Mouse (Mus musculus): ENCODE measurements around the gene Rnf185. TPM values are rescaled to one million over a fixed set of nuclear protein-coding genes. Genes with fewer than 3 reads are reported as not detected.

Rnf185 gene
- polyA plus RNA-seq (2014; fragmentation: Illumina TruSeq; extraction: RNeasy Lipid Tissue Mini Kit (QIAGEN cat#74804); ENCODE audit: low read depth, low replicate concordance): 26.3 TPM

GRCm38 (mm10) chr11:3452167-3452639 lies at the start of gene Rnf185:
Gene Rnf185, minus strand, starts transcription at chr11:3452363.

GRCm38 (mm10) chr11:3487952-3488570 lies 35.9 kb upstream of the Rnf185 start, which contains the start of gene Pla2g3:
Gene Pla2g3, plus strand, starts transcription at chr11:3488284.

GRCm38 (mm10) chr11:3408997-3409732 lies 43.0 kb downstream of the Rnf185 start, which contains the start of gene Limk2:
Gene Limk2, minus strand, starts transcription at chr11:3409189.

Other genes with a start within 250 kb of the Rnf185 start
- 89.4 TPM for gene Eif4enif1, start 250.0 kb downstream of the Rnf185 start, polyA plus RNA-seq (2014; fragmentation: Illumina TruSeq; extraction: RNeasy Lipid Tissue Mini Kit (QIAGEN cat#74804); ENCODE audit: low read depth, low replicate concordance)
- 305 TPM for gene Drg1, start 185.9 kb downstream of the Rnf185 start, polyA plus RNA-seq (2014; fragmentation: Illumina TruSeq; extraction: RNeasy Lipid Tissue Mini Kit (QIAGEN cat#74804); ENCODE audit: low read depth, low replicate concordance)
- gene Patz1, start 163.5 kb downstream of the Rnf185 start, polyA plus RNA-seq (2014; fragmentation: Illumina TruSeq; extraction: RNeasy Lipid Tissue Mini Kit (QIAGEN cat#74804); ENCODE audit: low read depth, low replicate concordance): 3.3 TPM
- 24.1 TPM for gene Pik3ip1, start 122.0 kb downstream of the Rnf185 start, polyA plus RNA-seq (2014; fragmentation: Illumina TruSeq; extraction: RNeasy Lipid Tissue Mini Kit (QIAGEN cat#74804); ENCODE audit: low read depth, low replicate concordance)
- 5.1 TPM for gene Limk2, start 43.2 kb downstream of the Rnf185 start, polyA plus RNA-seq (2014; fragmentation: Illumina TruSeq; extraction: RNeasy Lipid Tissue Mini Kit (QIAGEN cat#74804); ENCODE audit: low read depth, low replicate concordance)
- 0.92 TPM for gene Pla2g3, start 35.9 kb upstream of the Rnf185 start, polyA plus RNA-seq (2014; fragmentation: Illumina TruSeq; extraction: RNeasy Lipid Tissue Mini Kit (QIAGEN cat#74804); ENCODE audit: low read depth, low replicate concordance)
- gene Inpp5j, start 52.5 kb upstream of the Rnf185 start, polyA plus RNA-seq (2014; fragmentation: Illumina TruSeq; extraction: RNeasy Lipid Tissue Mini Kit (QIAGEN cat#74804); ENCODE audit: low read depth, low replicate concordance): not detected
- gene Selenom, start 62.3 kb upstream of the Rnf185 start, polyA plus RNA-seq (2014; fragmentation: Illumina TruSeq; extraction: RNeasy Lipid Tissue Mini Kit (QIAGEN cat#74804); ENCODE audit: low read depth, low replicate concordance): 0.49 TPM
- 0.07 TPM for gene Smtn, start 88.2 kb upstream of the Rnf185 start, polyA plus RNA-seq (2014; fragmentation: Illumina TruSeq; extraction: RNeasy Lipid Tissue Mini Kit (QIAGEN cat#74804); ENCODE audit: low read depth, low replicate concordance)
- gene Morc2a, start 196.8 kb upstream of the Rnf185 start, polyA plus RNA-seq (2014; fragmentation: Illumina TruSeq; extraction: RNeasy Lipid Tissue Mini Kit (QIAGEN cat#74804); ENCODE audit: low read depth, low replicate concordance): 61.4 TPM

Data from testis, adult 10 weeks (tissue).